Mouse (Mus musculus) layer of hippocampus, postnatal 25 days (tissue): ENCODE data around the gene Birc5. TPM values are rescaled to one million over a fixed set of nuclear protein-coding genes. Genes with fewer than 3 reads are reported as not detected.

ENCODE experiments used
- DNase-seq, 2 experiments: peaks; one replicate each; pipeline ENCODE4 v3.0.0; 2022; ENCODE audit warnings: mixed read lengths in 2 of 2, low spot score in 1 of 2; ENCODE audit errors: extremely low spot score in 1 of 2
- total RNA-seq, 2 experiments: library from RNA; stranded (reverse); gene quantifications; 2 replicates each; pipeline ENCODE4 v1.2.3; 2021

Birc5 gene
- total RNA-seq, 2 experiments from 2014 or later = 1.2 to 1.3 TPM

- DNase-seq = no peak
Observed at GRCm38 (mm10) chr11:117880336-117880976, 31.4 kb downstream of the Birc5 start.

- DNase-seq = no peak
Observed at GRCm38 (mm10) chr11:117880977-117881358, 31.9 kb downstream of the Birc5 start.

- DNase-seq = no peak
Observed at GRCm38 (mm10) chr11:117881787-117882186, 32.7 kb downstream of the Birc5 start.

GRCm38 (mm10) chr11:117882208-117882607, 33.2 kb downstream of the Birc5 start:
- no peak for DNase-seq

DNA sequence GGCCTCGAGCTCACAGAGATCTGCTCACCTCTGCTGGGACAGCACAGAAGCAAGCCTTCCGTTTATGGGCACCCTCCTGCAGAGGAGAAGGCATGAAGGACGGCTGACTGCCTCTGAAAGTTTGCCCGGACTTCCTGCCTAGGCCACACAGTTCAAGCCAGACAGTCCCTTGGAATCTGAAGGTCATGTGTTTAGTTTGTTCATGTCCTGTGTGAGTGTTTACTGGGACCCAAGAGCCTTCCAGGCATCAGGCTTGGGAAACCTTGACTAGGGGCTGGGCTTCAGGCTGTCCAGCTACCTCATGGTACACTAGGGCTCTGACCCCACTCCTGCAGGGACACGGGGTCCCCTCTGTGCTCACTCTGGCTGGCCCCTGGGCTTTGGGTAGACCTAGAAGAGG, 36.9 kb downstream of the Birc5 start:
- DNase-seq = no peak

- DNase-seq = no peak
Observed at GRCm38 (mm10) chr11:117888168-117888852, 39.3 kb downstream of the Birc5 start.

- DNase-seq = no peak
Observed at GRCm38 (mm10) chr11:117888853-117889822, 40.1 kb downstream of the Birc5 start.

- DNase-seq = no peak
Observed at GRCm38 (mm10) chr11:117889887-117890340, 40.9 kb downstream of the Birc5 start.

DNA sequence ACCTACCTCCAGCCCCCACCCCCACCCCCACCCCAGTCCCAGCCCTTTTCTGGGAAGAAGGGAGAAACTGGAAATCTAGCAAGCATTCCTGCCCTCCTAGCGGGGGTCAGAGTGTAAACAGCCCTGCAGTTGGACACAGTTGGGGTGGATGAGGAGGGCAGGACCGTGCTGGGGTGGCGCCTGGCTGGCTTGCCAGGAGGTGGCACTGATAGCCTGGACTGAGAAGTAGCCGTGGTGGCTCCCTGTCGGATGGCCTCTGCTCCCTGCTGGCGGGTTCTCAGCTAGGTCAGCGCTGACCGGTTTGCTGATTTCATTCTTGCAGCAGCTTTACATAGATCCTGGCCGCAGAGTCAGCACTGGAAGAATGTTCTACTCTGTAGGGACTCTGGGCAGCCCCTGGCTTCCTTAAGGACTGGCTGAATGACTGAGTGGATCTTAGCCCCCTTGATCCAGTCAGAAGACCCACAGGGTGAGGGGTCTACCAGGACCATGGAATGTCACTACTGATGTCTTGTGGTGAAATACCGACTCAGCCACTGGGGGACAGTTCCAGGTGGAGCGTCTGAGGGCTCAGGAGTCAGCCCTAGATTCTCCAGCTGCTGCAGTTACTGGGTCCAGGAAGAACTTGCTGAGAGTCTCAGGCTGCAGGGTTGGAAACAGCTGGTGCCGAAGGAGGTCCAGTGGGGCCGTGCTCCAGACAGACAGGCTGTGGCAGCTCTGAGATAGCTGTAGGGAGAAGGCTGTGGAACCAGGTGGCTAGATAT, 41.6 kb downstream of the Birc5 start:
- no peak for DNase-seq

DNA sequence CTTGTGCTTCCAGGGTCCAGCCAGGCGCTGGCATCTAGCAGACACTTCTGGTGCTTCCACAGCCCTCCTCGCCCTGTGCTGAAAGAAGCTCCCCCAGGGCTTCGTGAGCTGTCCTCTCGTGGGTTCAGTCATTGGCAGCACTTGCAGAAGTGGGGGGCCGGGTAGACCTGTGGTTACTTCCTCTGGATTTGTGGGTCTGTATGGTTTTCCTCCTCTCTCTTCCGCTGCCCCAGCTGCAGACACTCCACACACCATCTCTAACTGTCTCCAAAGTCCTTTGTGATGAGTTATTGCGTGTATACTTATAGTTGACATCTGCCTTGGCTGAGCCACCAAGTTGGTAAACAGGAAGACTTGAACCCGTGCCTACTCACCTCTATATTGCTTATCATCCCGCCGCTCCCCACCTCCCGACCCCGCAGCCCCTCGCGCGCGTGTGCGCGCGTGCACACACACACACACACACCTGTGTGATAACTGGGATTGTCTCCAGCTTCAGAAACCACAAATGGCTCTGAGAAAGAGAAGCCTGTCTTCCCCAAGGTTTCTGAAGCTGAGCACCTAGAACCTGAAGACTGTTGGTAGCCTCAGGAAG, 42.6 kb downstream of the Birc5 start:
- DNase-seq = no peak

DNA sequence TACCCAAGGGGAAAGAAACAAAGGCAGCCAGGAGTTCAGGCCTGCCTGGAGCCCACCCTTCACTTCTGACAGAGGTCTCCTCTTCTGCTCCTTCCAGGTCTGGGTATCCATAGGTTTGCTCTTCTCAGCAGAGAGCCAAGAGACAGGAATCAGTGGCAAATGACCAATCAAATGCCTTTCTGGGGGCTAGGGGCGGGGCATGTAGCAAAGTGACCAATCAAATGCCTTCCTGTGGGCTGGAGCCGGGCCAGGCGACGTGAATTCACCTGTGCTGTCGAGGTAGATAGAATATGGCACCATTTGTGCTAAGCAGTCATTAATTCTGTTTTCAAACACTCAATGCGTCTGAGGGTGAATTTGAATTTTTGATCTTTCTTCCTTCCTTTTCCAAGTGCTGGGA, 43.1 kb downstream of the Birc5 start:
- DNase-seq = no peak

DNA sequence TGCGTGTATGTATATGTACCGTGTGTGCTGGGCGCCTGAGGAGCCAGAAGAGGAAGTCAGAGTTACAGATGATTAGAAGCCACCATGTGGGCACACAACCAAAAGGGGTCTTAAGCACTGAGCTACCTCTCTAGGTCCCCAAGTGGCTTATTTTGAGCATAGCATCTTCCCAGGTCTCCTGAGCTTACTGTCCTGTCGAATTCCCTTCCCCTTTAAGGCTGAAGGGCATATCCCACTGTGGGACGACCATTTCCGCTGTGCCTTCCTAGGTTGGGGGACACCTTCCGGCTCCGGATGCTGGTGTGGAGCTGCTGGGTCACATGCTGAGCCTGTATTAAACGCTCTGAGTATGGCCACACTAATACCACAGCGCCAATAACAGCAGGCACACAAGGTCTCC, 45.6 kb downstream of the Birc5 start:
- DNase-seq = no peak

GRCm38 (mm10) chr11:117896533-117896932, 47.5 kb downstream of the Birc5 start:
- no peak for DNase-seq

DNA sequence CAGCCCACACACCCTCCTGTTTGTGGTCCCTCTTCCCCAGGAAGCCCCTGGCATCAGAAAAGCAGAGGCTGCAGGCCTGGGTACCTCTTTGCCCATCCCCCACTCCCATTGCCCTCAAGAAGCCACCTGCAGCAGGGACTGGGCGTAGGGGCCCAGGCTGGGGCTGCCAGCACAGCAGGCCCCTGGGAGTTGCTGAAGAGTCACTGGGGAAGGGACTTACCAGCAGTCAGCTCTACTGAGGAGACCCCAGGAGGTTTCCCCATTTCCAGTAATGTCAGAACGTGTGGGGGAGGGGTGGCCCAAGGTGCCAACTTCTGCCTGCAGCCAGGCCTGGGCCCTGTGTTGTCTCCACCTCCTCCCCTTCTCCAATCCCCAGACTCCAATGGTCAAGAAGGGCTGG, 53.2 kb downstream of the Birc5 start:
- no peak for DNase-seq

DNA sequence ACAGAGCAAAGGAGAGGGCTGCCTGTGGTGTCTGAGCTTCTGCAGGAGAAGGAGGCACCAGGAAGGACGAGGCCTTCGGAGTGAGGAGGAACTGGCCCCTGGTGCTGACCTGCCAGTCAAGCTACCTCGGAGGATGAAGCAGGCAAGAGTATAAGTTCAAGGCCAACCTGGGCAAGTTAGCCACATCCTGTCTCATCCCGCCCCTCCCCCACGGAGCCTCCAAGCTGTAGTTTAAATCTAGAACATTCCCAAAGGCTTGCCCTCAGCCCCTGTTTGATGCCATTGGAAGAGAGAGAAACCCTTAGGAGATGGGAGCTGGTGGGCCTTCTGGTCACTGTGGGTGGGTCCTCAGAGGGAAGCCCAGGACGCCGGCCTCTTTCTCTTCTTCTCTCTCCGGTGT, 55.4 kb downstream of the Birc5 start:
- DNase-seq = no peak

Other genes starting within 250 kb of the Birc5 start
- 10 to 100 TPM; 53.8 to 76.8 TPM for gene Tnrc6c, start 195.0 kb upstream of the Birc5 start, total RNA-seq
- gene Tmc8, start 67.2 kb upstream of the Birc5 start, total RNA-seq = under 1 TPM; 0.35 to 0.89 TPM
- 1 to 10 TPM; 5.3 to 5.5 TPM for gene Tmc6, start 67.1 kb upstream of the Birc5 start, total RNA-seq
- gene 6030468B19Rik, start 51.6 kb upstream of the Birc5 start, total RNA-seq = under 1 TPM in 1 of 2 experiments, not detected in 1; 0.35 TPM
- gene Gm20708, start 39.6 kb upstream of the Birc5 start, total RNA-seq = 1 to 10 TPM; 1.9 to 3.2 TPM
- 10 to 100 TPM; 10.8 to 11.1 TPM for gene Syngr2, start 39.6 kb upstream of the Birc5 start, total RNA-seq
- gene Afmid, start 23.3 kb upstream of the Birc5 start, total RNA-seq = 1 to 10 TPM; 4.6 to 5.4 TPM
- gene Tk1, start 23.2 kb upstream of the Birc5 start, total RNA-seq = 1 to 10 TPM; 1.1 TPM
- not detected for gene Tmem235, start 11.5 kb downstream of the Birc5 start, total RNA-seq
- gene Tha1, start 24.2 kb downstream of the Birc5 start, total RNA-seq = 1 to 10 TPM; 4.2 TPM
- 1 to 10 TPM; 1.3 to 1.8 TPM for gene Socs3, start 120.8 kb downstream of the Birc5 start, total RNA-seq
- gene Pgs1, start 137.0 kb downstream of the Birc5 start, total RNA-seq = 10 to 100 TPM; 74.2 to 75.9 TPM